Mouse (Mus musculus) macrophage (primary cell): ENCODE data around the gene Spsb1. TPM values are rescaled to one million over a fixed set of nuclear protein-coding genes. Genes with fewer than 3 reads are reported as not detected.

Experiments
- H3K27ac ChIP-seq: fragments of 350-480 bp; formaldehyde crosslinking; 2 replicates; pipeline ENCODE4 v1.9.0; 2021
- H3K36me3 ChIP-seq: fragments of 350-480 bp; formaldehyde crosslinking; 2 replicates; pipeline ENCODE4 v1.9.0; 2021; ENCODE audit errors: inconsistent target
- H3K4me3 ChIP-seq: fragments of 350-480 bp; formaldehyde crosslinking; 2 replicates; pipeline ENCODE4 v1.9.0; 2021; ENCODE audit errors: inconsistent target
- H3K79me2 ChIP-seq: fragments of 350-480 bp; formaldehyde crosslinking; 2 replicates; pipeline ENCODE4 v1.9.0; 2021; ENCODE audit errors: inconsistent target
- WGBS: methylation state at CpG from one replicate; pipeline ENCODE4 v1.1.7; 2026; ENCODE audit warnings: inconsistent platforms; ENCODE audit not compliant: missing documents; 5-methylcytosine and 5-hydroxymethylcytosine counted together
- polyA plus RNA-seq: library from polyadenylated mRNA; stranded (reverse); fragments of 250-400 nt; gene quantifications from 3 replicates; pipeline ENCODE4 v1.2.4, GENCODE M21; 2018; ENCODE audit warnings: inconsistent platforms
- total RNA-seq, 78 experiments: library from RNA; depleted of rRNA; stranded (reverse); fragments of 250-400 nt; gene quantifications; 1 replicate in 9 of 78; 2 replicates in 24 of 78; 3 replicates in 43 of 78; 4 replicates in 2 of 78; pipeline ENCODE4 v1.2.4; 2018; ENCODE audit warnings: inconsistent platforms in 56 of 78

The Spsb1 gene
- 100 to 1,000 TPM in 1 of 26 experiments, 10 to 100 TPM in 2, 1 to 10 TPM in 12, under 1 TPM in 9, not detected in 2; 0.40 to 117 (median 1.9) TPM for total RNA-seq (2018; cell fraction: chromatin; rRNA removed)
- total RNA-seq (2018; cell fraction: cytosol; rRNA removed) = 10 to 100 TPM in 1 of 26 experiments, 1 to 10 TPM in 1, under 1 TPM in 24; 0.14 to 13.2 (median 0.43) TPM
- 10 to 100 TPM in 2 of 26 experiments, 1 to 10 TPM in 8, under 1 TPM in 11, not detected in 5; 0.17 to 64.0 (median 0.77) TPM for total RNA-seq (2018; cell fraction: nucleus; rRNA removed)
- 0.23 to 1.8 TPM (median 1.5 TPM) in 3 replicates for polyA plus RNA-seq

- H3K4me3 ChIP-seq = peak within 1 kb of the TSS; percentile 24
- H3K36me3 ChIP-seq = no peaks in the 10 kb centered on the region
- no peaks in the 10 kb centered on the region for H3K79me2 ChIP-seq
- WGBS = 2% methylated on average over 47 of the region's 51 CpGs
- H3K27ac ChIP-seq = no peak within 1 kb of the TSS
These were observed at the start of gene Spsb1 for GRCm38 (mm10) chr4:149954893-149955439. Gene Spsb1 (minus strand): TSS chr4:149955043.

GRCm38 (mm10) chr4:150003641-150004040 lies 48.8 kb upstream of the Spsb1 start:
- WGBS = 98% methylated on average over 4 of the region's 4 CpGs
- Histone ChIP-seq H3K36me3 (no peaks in the 10 kb centered on the region; the same call in 1 of the 2 replicates), H3K27ac (no peak overlapping the region), H3K79me2 (peaks cover 78% of the 10 kb centered on the region), H3K4me3 (no peak overlapping the region)

GRCm38 (mm10) chr4:150003021-150003580 lies 48.3 kb upstream of the Spsb1 start:
- Histone ChIP-seq H3K4me3 (no peak overlapping the region), H3K36me3 (no peaks in the 10 kb centered on the region; the same call in 1 of the 2 replicates), H3K27ac (no peak overlapping the region), H3K79me2 (peaks cover 79% of the 10 kb centered on the region)
- WGBS = 77% methylated on average over 7 of the region's 7 CpGs

GRCm38 (mm10) chr4:150002021-150002528 lies 47.2 kb upstream of the Spsb1 start:
- Histone ChIP-seq H3K79me2 (peaks cover 79% of the 10 kb centered on the region), H3K4me3 (no peak overlapping the region), H3K36me3 (no peaks in the 10 kb centered on the region; the same call in 1 of the 2 replicates), H3K27ac (peak overlapping the region; percentile 19; the same call in 1 of the 2 replicates)
- WGBS = 39% methylated on average over 12 of the region's 12 CpGs

GRCm38 (mm10) chr4:150001221-150001860 lies 46.5 kb upstream of the Spsb1 start:
- H3K79me2 ChIP-seq = peaks cover 78% of the 10 kb centered on the region
- WGBS = 22% methylated on average over 10 of the region's 10 CpGs
- H3K4me3 ChIP-seq = no peak overlapping the region
- peak overlapping the region; percentile 21; the same call in 1 of the 2 replicates for H3K27ac ChIP-seq
- no peaks in the 10 kb centered on the region; the same call in 1 of the 2 replicates for H3K36me3 ChIP-seq

GRCm38 (mm10) chr4:149999931-150000555 lies 45.2 kb upstream of the Spsb1 start:
- H3K4me3 ChIP-seq = no peak overlapping the region
- no peak overlapping the region for H3K27ac ChIP-seq
- peaks cover 66% of the 10 kb centered on the region; the same call in 1 of the 2 replicates for H3K79me2 ChIP-seq
- no peaks in the 10 kb centered on the region for H3K36me3 ChIP-seq
- 93% methylated on average over 15 of the region's 15 CpGs for WGBS

GRCm38 (mm10) chr4:149999510-149999900 lies 44.7 kb upstream of the Spsb1 start:
- WGBS = 94% methylated on average over 9 of the region's 9 CpGs
- Histone ChIP-seq H3K79me2 (peaks cover 62% of the 10 kb centered on the region; the same call in 1 of the 2 replicates), H3K36me3 (no peaks in the 10 kb centered on the region), H3K27ac (no peak overlapping the region), H3K4me3 (no peak overlapping the region)

- no peak overlapping the region for H3K27ac ChIP-seq
- WGBS = 94% methylated on average over 14 of the region's 14 CpGs
These were observed 44.1 kb upstream of the Spsb1 start for GRCm38 (mm10) chr4:149998786-149999509.

GRCm38 (mm10) chr4:149997999-149998398 lies 43.2 kb upstream of the Spsb1 start:
- H3K79me2 ChIP-seq = peaks cover 47% of the 10 kb centered on the region; the same call in 1 of the 2 replicates
- H3K36me3 ChIP-seq = no peaks in the 10 kb centered on the region; the same call in 1 of the 2 replicates
- H3K4me3 ChIP-seq = no peak overlapping the region
- no peak overlapping the region for H3K27ac ChIP-seq
- WGBS = 63% methylated on average over 9 of the region's 10 CpGs

More at GRCm38 (mm10) chr4:149998786-149999509, 44.1 kb upstream of the Spsb1 start:
- peaks cover 56% of the 10 kb centered on the region; the same call in 1 of the 2 replicates for H3K79me2 ChIP-seq
- H3K36me3 ChIP-seq = no peaks in the 10 kb centered on the region
- H3K4me3 ChIP-seq = no peak overlapping the region

- WGBS = 95% methylated on average over 7 of the region's 7 CpGs
- no peak overlapping the region for H3K27ac ChIP-seq
- H3K4me3 ChIP-seq = no peak overlapping the region
- H3K79me2 ChIP-seq = peaks cover 37% of the 10 kb centered on the region; the same call in 1 of the 2 replicates
- H3K36me3 ChIP-seq = no peaks in the 10 kb centered on the region; the same call in 1 of the 2 replicates
These were observed 41.6 kb upstream of the Spsb1 start for GRCm38 (mm10) chr4:149996440-149996839.

GRCm38 (mm10) chr4:149995911-149996310 lies 41.1 kb upstream of the Spsb1 start:
- no peaks in the 10 kb centered on the region; the same call in 1 of the 2 replicates for H3K36me3 ChIP-seq
- 92% methylated on average over 7 of the region's 7 CpGs for WGBS
- H3K79me2 ChIP-seq = peaks cover 33% of the 10 kb centered on the region; the same call in 1 of the 2 replicates
- H3K27ac ChIP-seq = no peak overlapping the region
- H3K4me3 ChIP-seq = no peak overlapping the region

GRCm38 (mm10) chr4:149994218-149994617 lies 39.4 kb upstream of the Spsb1 start:
- no peak overlapping the region for H3K27ac ChIP-seq

GRCm38 (mm10) chr4:149992670-149993032 lies 37.8 kb upstream of the Spsb1 start:
- Histone ChIP-seq H3K4me3 (no peak overlapping the region), H3K36me3 (no peaks in the 10 kb centered on the region; the same call in 1 of the 2 replicates), H3K79me2 (peaks cover 13% of the 10 kb centered on the region; the same call in 1 of the 2 replicates), H3K27ac (no peak overlapping the region)
- 98% methylated on average over 8 of the region's 8 CpGs for WGBS

More at GRCm38 (mm10) chr4:149994218-149994617, 39.4 kb upstream of the Spsb1 start:
- Histone ChIP-seq H3K79me2 (peaks cover 19% of the 10 kb centered on the region; the same call in 1 of the 2 replicates), H3K36me3 (no peaks in the 10 kb centered on the region; the same call in 1 of the 2 replicates), H3K4me3 (no peak overlapping the region)
- WGBS = 94% methylated on average over 7 of the region's 10 CpGs
